Mouse (Mus musculus): ENCODE measurements around the gene F11r.

GRCm38 (mm10) chr1:171501016-171501610 is 63.8 kb downstream of the F11r start:
- TF ChIP-seq POLR2A (IDR thresholded peaks at IDR 0.05; ENCODE audit: borderline replicate concordance, control insufficient read depth, low read depth, low read length) (no peak), CTCF (IDR thresholded peaks at IDR 0.05; ENCODE audit: control insufficient read depth, insufficient read depth, low read length) (no peak)
